Mouse (Mus musculus) testis, adult 2 months (tissue): ENCODE measurements at regions not wholly inside any gene's neighbourhood (a gene's known extent, or its start where the extent isn't known, plus 50 kb on each side); places are given as distances from the start of the nearest gene placed in this dataset.
"Not testable (repeated sequence)": the region's sequence is repeated elsewhere in the genome, so short reads cannot be mapped to it uniquely, and the experiment has no call there.

Experiments used
- H3K27ac ChIP-seq: fragments of 200-500 bp; 2 replicates; pipeline ENCODE4 v1.5.1; 2012; ENCODE audit warnings: low read depth, low read length; ENCODE audit not compliant: control insufficient read depth, insufficient read depth
- H3K27me3 ChIP-seq: fragments of 200-500 bp; 2 replicates; pipeline ENCODE4 v1.6.1; 2012; ENCODE audit warnings: mild to moderate bottlenecking, low read length, moderate library complexity; ENCODE audit not compliant: control insufficient read depth, insufficient read depth
- H3K36me3 ChIP-seq: fragments of 200-500 bp; 2 replicates; pipeline ENCODE4 v1.6.1; 2012; ENCODE audit warnings: mild to moderate bottlenecking, low read length; ENCODE audit not compliant: control insufficient read depth, insufficient read depth
- H3K4me1 ChIP-seq: fragments of 200-500 bp; 2 replicates; pipeline ENCODE4 v1.6.1; 2012; ENCODE audit warnings: low read length; ENCODE audit not compliant: control insufficient read depth, insufficient read depth
- H3K4me3 ChIP-seq: fragments of 200-500 bp; 2 replicates; pipeline ENCODE4 v1.5.1; 2012; ENCODE audit warnings: low read depth, mild to moderate bottlenecking, low read length, moderate library complexity, mixed read lengths; ENCODE audit not compliant: control insufficient read depth
- CTCF ChIP-seq: fragments of 200-500 bp; IDR thresholded peaks from 2 replicates; pipeline ENCODE4 v1.5.1; 2012; ENCODE audit warnings: low read depth, mild to moderate bottlenecking, inconsistent platforms, low read length, moderate library complexity; ENCODE audit not compliant: control insufficient read depth, insufficient read depth, insufficient replicate concordance
- POLR2A ChIP-seq: fragments of 200-500 bp; IDR thresholded peaks from 2 replicates; pipeline ENCODE4 v1.6.1; 2012; ENCODE audit warnings: low read depth, mild to moderate bottlenecking, inconsistent platforms, low read length, moderate library complexity; ENCODE audit not compliant: control insufficient read depth

- Histone ChIP-seq H3K4me1 (no peaks in the 10 kb centered on the region), H3K27ac (no peak overlapping the region), H3K27me3 (no peaks in the 10 kb centered on the region), H3K4me3 (no peak overlapping the region), H3K36me3 (no peaks in the 10 kb centered on the region)
- TF ChIP-seq POLR2A (no peak), CTCF (no peak)
These were observed 132.8 kb downstream of the Glrx3 start for GRCm38 (mm10) chr7:137570199-137570598.

GRCm38 (mm10) chr7:137575491-137575890, 138.1 kb downstream of the Glrx3 start:
- Histone ChIP-seq H3K4me1 (no peaks in the 10 kb centered on the region), H3K36me3 (no peaks in the 10 kb centered on the region), H3K4me3 (no peak overlapping the region), H3K27me3 (no peaks in the 10 kb centered on the region), H3K27ac (no peak overlapping the region)
- TF ChIP-seq POLR2A = no peak
- no peak for TF ChIP-seq CTCF

- Histone ChIP-seq H3K27ac (no peak overlapping the region), H3K4me3 (no peak overlapping the region), H3K36me3 (no peaks in the 10 kb centered on the region), H3K4me1 (no peaks in the 10 kb centered on the region), H3K27me3 (no peaks in the 10 kb centered on the region)
- TF ChIP-seq POLR2A = no peak
- TF ChIP-seq CTCF = no peak
These were observed 138.8 kb downstream of the Glrx3 start for GRCm38 (mm10) chr7:137576251-137576650.

- Histone ChIP-seq H3K36me3 (no peaks in the 10 kb centered on the region), H3K27ac (no peak overlapping the region), H3K4me3 (no peak overlapping the region), H3K27me3 (no peaks in the 10 kb centered on the region), H3K4me1 (no peaks in the 10 kb centered on the region; the same call in 1 of the 2 replicates)
- TF ChIP-seq POLR2A (no peak), CTCF (no peak)
These were observed 146.1 kb downstream of the Glrx3 start for GRCm38 (mm10) chr7:137583556-137583955.

GRCm38 (mm10) chr7:137584916-137585315, 147.5 kb downstream of the Glrx3 start:
- H3K27ac ChIP-seq, H3K36me3 ChIP-seq, H3K4me3 ChIP-seq, H3K4me1 ChIP-seq, H3K27me3 ChIP-seq: not testable (repeated sequence)

GRCm38 (mm10) chr7:137593570-137593969, 156.2 kb downstream of the Glrx3 start:
- TF ChIP-seq CTCF (no peak), POLR2A (no peak)
- Histone ChIP-seq H3K27me3 (no peaks in the 10 kb centered on the region), H3K27ac (no peak overlapping the region), H3K36me3 (no peaks in the 10 kb centered on the region), H3K4me1 (no peaks in the 10 kb centered on the region), H3K4me3 (no peak overlapping the region)

- no peaks in the 10 kb centered on the region for H3K4me1 ChIP-seq
- H3K27me3 ChIP-seq = no peaks in the 10 kb centered on the region
- no peak for TF ChIP-seq POLR2A
- TF ChIP-seq CTCF = no peak
- H3K27ac ChIP-seq = no peak overlapping the region
- no peak overlapping the region for H3K4me3 ChIP-seq
- H3K36me3 ChIP-seq = no peaks in the 10 kb centered on the region
These were observed 158.2 kb downstream of the Glrx3 start for GRCm38 (mm10) chr7:137595567-137595966.

GRCm38 (mm10) chr7:137596161-137596560, 158.7 kb downstream of the Glrx3 start:
- H3K4me1 ChIP-seq = no peaks in the 10 kb centered on the region
- H3K27me3 ChIP-seq = no peaks in the 10 kb centered on the region
- H3K36me3 ChIP-seq = no peaks in the 10 kb centered on the region
- H3K4me3 ChIP-seq = no peak overlapping the region
- TF ChIP-seq POLR2A (no peak), CTCF (no peak)
- H3K27ac ChIP-seq = no peak overlapping the region
